Mouse (Mus musculus) fat pad, adult 2 months (tissue): ENCODE results near the gene Tsc22d2.

Experiments used
- DNase-seq: peaks from one replicate; pipeline ENCODE4 v3.0.0-alpha.2; 2011; ENCODE audit warnings: low read depth, low spot score; ENCODE audit errors: extremely low read depth

The Tsc22d2 gene

GRCm38 (mm10) chr3:58414234-58414938 lies at the start of gene Tsc22d2:
Tsc22d2 (plus strand) TSS chr3:58414715.
- no peak for DNase-seq

- no peak for DNase-seq
Measured at GRCm38 (mm10) chr3:58366756-58367155, 47.8 kb upstream of the Tsc22d2 start.

GRCm38 (mm10) chr3:58370811-58371210 lies 43.7 kb upstream of the Tsc22d2 start:
- DNase-seq, result no peak

GRCm38 (mm10) chr3:58372066-58372904 lies 42.2 kb upstream of the Tsc22d2 start:
- peak; percentile 64 for DNase-seq

DNA sequence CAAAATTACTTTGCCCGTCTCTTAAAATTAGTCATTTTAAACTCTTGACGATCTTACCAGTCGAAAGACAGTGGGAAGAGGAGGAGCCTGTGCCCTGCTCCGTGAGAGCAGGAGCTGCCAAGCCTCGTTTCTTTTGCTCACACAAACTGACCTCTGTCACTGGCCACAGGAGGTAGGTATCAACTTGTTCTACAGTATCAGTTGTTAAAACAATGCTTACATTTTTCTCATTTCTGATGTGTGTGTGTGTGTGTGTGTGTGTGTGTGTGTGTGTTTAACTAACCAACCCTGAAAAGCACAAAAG lies 41.7 kb upstream of the Tsc22d2 start:
- no peak for DNase-seq

- DNase-seq, result no peak
Measured at GRCm38 (mm10) chr3:58374281-58374680, 40.2 kb upstream of the Tsc22d2 start.

DNA sequence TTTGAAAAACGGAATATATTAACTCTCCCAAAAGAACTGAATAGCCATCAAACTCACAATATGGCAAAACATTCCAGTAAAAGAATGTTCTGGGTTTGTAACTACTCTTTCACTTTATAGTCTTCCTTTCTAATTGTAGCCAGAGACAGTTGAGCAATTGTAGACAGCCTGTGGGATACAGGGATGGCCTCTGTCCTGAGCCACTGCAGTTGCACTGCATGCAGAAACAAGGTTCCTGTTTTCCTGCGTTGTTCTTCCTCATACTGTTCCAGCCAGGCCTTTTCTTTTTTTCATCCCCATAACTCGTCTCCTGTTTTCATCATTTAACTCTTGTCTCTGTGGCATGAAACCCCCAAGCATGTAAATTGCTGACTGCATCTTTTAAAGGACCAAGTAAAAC lies 37.8 kb upstream of the Tsc22d2 start:
- no peak for DNase-seq

GRCm38 (mm10) chr3:58377589-58378134 lies 36.9 kb upstream of the Tsc22d2 start:
- DNase-seq, result no peak

DNA sequence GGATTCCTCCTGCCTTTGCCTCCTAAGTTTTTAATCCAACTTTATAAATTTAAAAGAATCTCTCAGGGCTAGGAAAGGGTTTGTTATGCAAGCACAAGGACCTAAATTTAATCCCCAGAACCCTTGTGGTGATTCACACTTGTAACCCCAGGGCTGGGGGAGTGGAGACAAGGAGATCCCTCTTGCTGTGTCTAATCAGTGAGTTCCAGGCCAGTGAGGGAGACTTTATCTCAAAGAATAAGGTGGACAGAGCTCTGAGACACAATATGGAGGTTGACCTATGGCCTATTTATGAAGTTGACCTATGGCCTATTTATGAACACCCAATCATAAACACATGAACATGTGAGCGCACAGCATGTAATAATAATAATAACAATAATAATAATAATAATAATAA lies 31.8 kb upstream of the Tsc22d2 start:
- no peak for DNase-seq

GRCm38 (mm10) chr3:58385060-58385459 lies 29.5 kb upstream of the Tsc22d2 start:
- DNase-seq, result peak; percentile 86

DNA sequence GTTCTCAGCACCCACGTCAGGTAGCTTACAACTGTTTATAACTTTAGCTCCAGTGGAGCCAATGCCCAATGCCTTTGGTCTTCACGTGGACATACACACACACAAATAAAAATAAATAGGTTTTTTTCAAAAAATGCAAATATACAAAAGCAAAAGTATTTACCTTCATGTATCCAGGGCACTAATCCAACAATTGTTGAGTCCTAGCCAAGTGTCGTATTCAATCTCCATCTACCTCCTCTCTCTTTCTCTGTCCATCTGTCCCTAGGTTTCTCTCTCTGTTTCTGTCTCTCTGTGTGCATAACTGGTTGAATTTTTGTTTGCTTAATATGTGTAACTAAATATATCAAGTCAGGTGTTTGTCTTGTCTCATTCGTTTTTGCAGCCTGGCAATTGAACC lies 25.8 kb upstream of the Tsc22d2 start:
- no peak for DNase-seq

DNA sequence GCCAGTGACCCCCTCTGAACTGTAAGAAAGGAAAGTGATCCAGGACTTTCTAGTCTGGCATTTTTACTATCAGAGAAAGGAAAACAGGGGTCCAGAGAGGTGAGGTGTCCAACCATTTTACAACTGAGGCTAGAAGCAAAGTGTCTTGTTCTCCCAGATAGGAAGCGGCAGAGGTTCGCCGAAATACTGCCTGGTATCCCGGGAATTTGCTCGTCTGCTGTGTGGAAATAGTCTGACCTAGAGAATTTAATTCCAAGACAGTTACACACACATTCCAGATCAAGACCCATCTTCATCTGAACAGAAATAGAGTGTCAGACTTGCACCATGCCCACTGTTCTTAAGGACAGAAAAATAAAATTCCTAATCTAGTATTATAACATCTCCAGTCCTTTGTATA lies 16.0 kb upstream of the Tsc22d2 start:
- DNase-seq, result no peak

DNA sequence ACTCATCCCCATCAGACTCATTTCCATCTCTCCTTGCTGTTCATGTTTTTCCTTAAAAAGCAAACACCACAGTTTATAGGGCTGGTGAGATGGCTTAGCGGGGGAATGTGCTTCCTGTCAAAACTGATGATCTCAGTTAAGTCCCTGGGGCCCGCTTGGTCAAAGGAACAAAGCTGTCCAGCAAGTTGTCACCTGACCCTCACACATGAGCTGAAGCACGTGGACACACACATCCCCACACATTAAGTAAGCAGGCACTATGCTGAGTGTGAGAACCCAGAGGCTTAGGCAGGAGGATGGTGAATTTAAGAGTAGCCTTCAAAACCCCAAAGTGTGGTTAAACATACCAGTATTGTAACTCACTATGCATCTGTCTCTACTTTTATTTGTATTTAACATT lies 14.6 kb upstream of the Tsc22d2 start:
- no peak for DNase-seq

GRCm38 (mm10) chr3:58411669-58412068 lies 2.8 kb upstream of the Tsc22d2 start:
- DNase-seq, result no peak

- DNase-seq, result no peak
Measured at GRCm38 (mm10) chr3:58413671-58414070, 844 bp upstream of the Tsc22d2 start.

DNA sequence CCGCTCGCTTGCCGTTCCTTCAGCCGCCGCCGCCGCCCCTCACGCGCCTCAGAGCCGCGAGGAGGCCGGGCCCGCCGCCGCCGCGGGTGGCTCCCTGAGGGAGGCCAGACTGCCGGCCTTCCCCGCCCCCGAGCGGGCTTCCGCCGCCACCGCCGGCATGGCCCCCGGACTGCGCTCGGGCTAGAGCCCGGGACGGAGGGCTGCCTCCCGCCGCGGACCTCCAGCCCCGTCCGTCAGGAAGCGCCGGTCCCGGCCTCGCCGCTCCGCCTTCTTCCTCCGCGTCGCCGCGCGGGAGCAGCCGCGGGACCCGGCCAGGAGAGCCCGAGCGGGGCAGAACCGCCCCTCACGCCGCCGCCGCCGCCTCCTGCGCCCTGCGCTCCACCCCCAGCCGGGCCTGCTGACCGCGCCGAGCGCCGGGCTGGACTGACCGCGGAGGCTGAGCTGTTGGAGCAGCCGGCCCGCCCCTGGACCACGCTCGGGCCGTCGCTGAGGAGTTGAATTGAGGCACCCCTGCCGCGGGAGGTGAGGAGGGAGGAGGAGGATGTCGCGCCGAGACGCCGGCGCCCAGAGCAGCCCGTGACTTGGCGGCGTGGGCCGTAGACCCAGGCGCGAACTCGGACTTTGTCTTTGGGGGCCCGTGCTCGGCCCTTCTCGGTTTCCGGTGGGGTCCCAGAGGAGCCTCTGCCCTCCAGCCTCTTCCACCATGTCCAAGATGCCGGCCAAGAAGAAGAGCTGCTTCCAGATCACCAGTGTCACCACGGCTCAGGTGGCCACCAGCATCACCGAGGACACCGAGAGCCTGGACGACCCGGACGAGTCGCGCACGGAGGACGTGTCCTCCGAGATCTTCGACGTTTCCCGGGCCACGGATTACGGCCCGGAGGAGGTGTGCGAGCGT lies 720 bp downstream of the Tsc22d2 start:
- DNase-seq, result no peak

DNA sequence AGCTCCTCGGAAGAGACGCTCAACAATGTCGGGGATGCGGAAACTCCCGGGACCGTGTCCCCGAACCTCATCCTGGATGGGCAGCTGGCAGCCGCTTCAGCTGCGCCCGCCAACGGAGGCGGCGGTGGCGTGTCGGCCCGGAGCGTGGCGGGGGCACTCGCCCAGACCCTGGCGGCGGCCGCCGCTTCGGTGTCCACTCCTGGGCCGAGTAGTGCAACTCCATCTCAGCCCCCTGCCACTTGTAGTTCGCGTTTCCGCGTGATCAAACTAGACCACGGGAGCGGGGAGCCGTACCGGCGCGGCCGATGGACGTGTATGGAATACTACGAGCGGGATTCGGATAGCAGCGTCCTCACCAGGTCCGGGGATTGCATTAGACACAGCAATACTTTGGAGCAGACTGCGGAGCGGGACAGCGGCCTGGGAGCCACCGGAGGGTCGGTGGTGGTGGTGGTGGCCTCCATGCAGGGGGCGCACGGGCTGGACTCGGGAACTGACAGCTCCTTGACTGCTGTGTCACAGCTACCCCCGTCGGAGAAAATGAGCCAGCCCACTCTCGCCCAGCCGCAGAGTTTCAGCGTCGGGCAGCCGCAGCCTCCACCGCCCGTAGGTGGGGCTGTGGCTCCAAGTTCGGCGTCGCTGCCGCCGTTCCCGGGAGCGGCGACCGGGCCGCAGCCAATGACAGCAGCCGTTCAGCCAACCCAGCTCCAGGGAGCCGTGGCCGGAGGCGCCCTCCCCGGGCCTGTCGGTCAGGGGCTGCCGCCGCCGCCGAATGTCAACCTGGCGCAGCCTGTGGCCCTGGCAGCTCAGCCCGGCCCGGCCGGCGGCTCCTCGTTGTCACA lies 1.6 kb downstream of the Tsc22d2 start:
- DNase-seq, result no peak

- no peak for DNase-seq
Measured at GRCm38 (mm10) chr3:58416726-58417437, 2.4 kb downstream of the Tsc22d2 start.
